Mouse (Mus musculus) kidney, postnatal 4 days (tissue): ENCODE data around the gene Pfkl.
A peak's percentile ranks its signal among the peaks of the same experiment; 100 is the strongest.
"Not testable (repeated sequence)": the region's sequence is repeated elsewhere in the genome, so short reads cannot be mapped to it uniquely, and the experiment has no call there.

Source experiments
- DNase-seq, 2 experiments: peaks; one replicate each; pipeline ENCODE4 v3.0.0; 2021; ENCODE audit warnings: mixed read lengths in 2 of 2

Gene Pfkl

DNA sequence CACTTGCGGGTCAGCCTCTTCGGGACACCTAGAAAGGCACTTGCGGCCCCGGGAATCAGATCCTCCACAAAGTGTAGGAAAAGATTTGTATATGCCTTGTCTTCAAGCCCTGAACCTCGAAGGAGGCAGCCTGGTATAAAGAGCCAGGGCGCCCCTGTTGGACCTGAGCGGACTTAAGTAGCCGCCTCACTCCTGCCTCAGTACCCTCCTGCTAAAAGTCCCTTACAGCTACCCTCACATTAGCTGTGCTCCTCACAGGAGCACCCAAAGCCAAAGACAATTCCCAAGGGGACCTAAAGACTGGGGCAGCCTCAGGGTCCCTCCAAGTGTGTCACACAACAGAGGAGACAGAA lies 39.9 kb downstream of the Pfkl start:
- DNase-seq: no peak

DNA sequence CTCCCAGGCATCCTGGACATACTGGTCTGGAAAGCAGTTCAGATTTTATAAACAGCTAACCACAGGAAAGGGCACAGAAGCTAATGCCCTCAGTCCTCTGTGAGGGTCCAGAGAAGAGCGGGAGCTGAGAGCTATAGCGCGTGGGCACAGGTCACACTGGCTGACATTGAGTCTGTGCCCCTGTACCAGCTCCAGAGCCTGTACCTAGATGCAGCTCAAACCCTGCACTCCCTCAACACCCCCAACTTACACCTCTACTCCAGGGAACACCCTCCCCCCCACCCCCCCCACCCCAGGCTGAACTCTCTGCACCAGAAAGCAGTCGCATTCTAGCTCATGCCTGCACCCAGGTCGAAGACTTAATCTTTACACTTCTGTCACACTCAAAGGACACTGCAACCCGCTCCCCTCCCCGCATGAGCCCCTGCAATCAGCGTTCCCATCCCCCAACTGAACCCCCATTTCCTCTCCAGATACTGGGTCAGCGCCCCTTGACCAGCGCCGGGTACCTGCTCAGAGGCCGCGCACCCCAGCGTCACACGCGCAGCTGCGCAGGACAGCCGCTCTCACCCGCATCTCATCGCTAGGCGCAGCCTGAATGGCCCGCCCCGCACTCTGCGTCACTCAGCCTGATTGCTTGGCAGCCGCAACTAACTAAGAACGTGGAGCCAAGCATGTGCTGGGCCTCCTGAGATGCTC lies 40.5 kb downstream of the Pfkl start:
- DNase-seq: peak; percentile 57 to 61

DNA sequence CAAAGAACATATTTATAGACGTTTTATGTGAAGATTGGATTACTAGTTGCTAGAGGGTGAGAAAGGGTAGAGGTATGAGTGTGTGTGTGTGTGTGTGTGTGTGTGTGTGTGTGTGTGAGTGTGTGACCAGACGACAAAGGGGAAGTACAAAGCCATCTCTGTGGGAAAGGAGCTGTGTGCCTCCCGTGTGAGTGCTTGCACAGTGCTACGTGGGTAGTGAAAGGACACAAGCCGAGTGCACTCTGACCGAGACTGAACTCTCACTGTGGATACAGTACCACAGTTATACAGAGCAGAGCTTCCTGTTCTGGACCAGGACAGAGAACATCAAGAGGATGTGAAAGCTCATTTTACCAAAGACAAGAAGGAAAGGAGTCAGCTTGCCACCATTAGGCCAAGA lies 45.9 kb downstream of the Pfkl start:
- no peak for DNase-seq

DNA sequence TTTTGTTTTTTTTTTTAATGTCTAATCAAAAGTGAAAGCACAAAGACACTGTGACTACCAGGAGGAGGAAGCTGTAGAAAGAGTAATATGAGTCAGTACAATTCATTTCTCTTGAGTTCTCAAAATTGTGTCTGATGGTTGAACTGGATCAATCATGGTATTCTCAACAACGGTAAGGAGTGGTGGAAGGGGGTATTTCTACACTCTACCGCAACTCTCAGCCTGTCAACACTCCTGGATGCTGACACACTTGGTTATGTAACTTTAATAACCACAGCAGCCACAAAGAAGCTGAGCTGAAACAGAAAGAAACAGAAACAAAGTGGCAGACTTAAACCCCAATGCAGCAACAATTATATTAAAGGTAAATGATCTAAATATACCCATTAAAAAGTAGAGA lies 47.2 kb downstream of the Pfkl start:
- DNase-seq: no peak

DNA sequence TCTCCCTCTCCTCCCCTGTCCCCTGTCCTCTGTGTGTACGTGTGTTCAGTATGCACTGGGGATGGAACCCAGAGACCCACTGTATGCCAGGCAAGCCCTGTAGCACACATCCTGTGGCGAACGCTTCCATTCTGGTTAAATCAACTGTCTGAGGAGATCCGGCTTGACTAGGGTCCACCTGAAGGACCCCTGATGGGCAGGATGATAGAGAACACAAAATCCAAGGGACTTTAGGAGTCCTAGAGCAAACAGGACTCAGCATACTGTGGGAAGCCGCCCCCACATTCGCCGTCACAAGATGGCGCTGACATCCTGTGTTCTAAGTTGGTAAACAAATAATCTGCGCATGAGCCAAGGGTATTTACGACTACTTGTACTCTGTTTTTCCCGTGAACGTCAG lies 59.4 kb downstream of the Pfkl start:
- DNase-seq: not testable (repeated sequence)

DNA sequence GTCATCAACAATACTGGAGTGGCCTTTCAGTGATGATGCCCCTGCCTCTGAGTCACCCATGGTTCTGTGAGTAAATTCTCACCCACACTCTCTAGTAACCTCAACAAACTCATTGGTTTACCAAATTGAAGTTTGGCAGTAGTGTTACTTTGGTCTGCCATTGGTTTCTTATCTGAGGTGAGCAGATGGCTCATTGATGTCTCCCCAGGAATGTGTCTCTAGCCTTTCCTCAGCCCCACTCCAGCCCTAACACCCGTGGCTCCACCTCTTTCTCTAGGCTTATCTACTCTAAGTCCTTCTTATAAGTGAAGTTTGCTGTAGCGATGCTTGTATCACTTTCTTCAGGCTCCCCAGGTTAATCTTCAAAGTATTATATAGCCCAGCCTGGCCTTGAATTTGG lies 70.2 kb downstream of the Pfkl start:
- DNase-seq: no peak
